Mouse (Mus musculus): ENCODE measurements around the gene Gna11. TPM values are rescaled to one million over a fixed set of nuclear protein-coding genes. Genes with fewer than 3 reads are reported as not detected.

Gene Gna11
- polyA plus RNA-seq, 1 experiment, result not detected

DNA sequence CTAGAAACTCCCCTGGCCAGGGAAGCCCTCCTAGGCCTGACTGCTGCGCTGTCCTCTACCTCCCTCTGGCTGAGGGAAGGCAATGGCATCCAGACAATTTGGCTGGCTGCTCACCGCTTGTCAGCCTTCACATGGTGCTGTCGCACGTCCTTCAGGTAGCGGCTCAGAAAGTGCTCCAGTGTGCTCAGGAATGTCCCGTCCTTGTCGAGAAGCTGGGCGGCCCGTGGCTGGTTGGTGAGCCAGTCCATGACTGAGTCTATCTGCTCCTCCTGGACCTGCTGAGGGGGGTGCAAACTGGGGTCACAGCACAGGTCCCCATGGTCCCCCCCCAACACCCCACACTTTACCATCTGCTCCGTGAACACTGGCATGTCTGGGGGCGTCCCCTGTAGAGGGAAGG lies 56.9 kb downstream of the Gna11 start:
- TF ChIP-seq CTCF (IDR thresholded peaks at IDR 0.05; ENCODE audit: insufficient read depth, low read depth, low read length), result no peak
- TF ChIP-seq POLR2A (IDR thresholded peaks at IDR 0.05; ENCODE audit: insufficient read depth, low read depth, low read length), result no peak
- H3K4me1 ChIP-seq (ENCODE audit: control insufficient read depth, insufficient read depth, low read length), result peaks cover 16% of the 10 kb centered on the region
- H3K4me3 ChIP-seq (ENCODE audit: insufficient read depth, low read depth, low read length), result no peak overlapping the region
- 88% methylated on average over 11 of the region's 11 CpGs for WGBS
- no peak overlapping the region for H3K27ac ChIP-seq (ENCODE audit: insufficient read depth, low read depth, low read length)

GRCm38 (mm10) chr10:81486496-81486895 lies 58.5 kb downstream of the Gna11 start:
- Histone ChIP-seq H3K27ac (ENCODE audit: insufficient read depth, low read depth, low read length) (no peak overlapping the region), H3K4me1 (ENCODE audit: control insufficient read depth, insufficient read depth, low read length) (peaks cover 20% of the 10 kb centered on the region), H3K4me3 (ENCODE audit: insufficient read depth, low read depth, low read length) (no peak overlapping the region)
- 87% methylated on average over 10 of the region's 10 CpGs for WGBS
- TF ChIP-seq CTCF (IDR thresholded peaks at IDR 0.05; ENCODE audit: insufficient read depth, low read depth, low read length) (no peak), POLR2A (IDR thresholded peaks at IDR 0.05; ENCODE audit: insufficient read depth, low read depth, low read length) (no peak)

- no peak overlapping the region for H3K27ac ChIP-seq (ENCODE audit: insufficient read depth, low read depth, low read length)
These were observed 59.4 kb downstream of the Gna11 start for GRCm38 (mm10) chr10:81485479-81486018.

DNA sequence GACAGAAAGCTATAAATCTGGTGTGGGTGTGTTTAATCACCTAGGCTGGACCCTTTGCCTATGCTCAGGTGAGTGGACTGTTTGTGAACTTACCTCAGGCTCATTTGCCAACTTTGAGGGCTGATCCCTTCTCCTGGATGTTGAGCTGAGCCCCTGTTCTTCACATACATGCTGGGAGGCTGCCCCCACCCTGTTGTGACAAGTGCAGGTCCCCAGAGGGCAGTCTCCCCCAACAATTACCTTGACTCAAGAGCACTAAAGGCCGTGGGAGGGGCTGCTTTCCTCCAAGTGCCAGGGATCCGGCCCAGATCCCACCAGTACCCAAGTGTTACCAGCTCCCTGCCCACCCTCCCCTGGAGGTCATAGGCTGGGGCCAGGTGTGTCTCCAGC lies 59.9 kb downstream of the Gna11 start:
- H3K4me1 ChIP-seq (ENCODE audit: control insufficient read depth, insufficient read depth, low read length), result peaks cover 25% of the 10 kb centered on the region
- H3K4me3 ChIP-seq (ENCODE audit: insufficient read depth, low read depth, low read length), result no peak overlapping the region
- no peak for TF ChIP-seq POLR2A (IDR thresholded peaks at IDR 0.05; ENCODE audit: insufficient read depth, low read depth, low read length)
- no peak for TF ChIP-seq CTCF (IDR thresholded peaks at IDR 0.05; ENCODE audit: insufficient read depth, low read depth, low read length)
- peak overlapping the region; percentile 90; the same call in 1 of the 2 replicates for H3K27ac ChIP-seq (ENCODE audit: insufficient read depth, low read depth, low read length)
- WGBS, result 5% methylated on average over 2 of the region's 2 CpGs

More at GRCm38 (mm10) chr10:81485479-81486018, 59.4 kb downstream of the Gna11 start:
- TF ChIP-seq CTCF (IDR thresholded peaks at IDR 0.05; ENCODE audit: insufficient read depth, low read depth, low read length) (no peak), POLR2A (IDR thresholded peaks at IDR 0.05; ENCODE audit: insufficient read depth, low read depth, low read length) (no peak)
- Histone ChIP-seq H3K4me3 (ENCODE audit: insufficient read depth, low read depth, low read length) (no peak overlapping the region), H3K4me1 (ENCODE audit: control insufficient read depth, insufficient read depth, low read length) (peaks cover 20% of the 10 kb centered on the region)
- WGBS, result 66% methylated on average over 7 of the region's 7 CpGs

DNA sequence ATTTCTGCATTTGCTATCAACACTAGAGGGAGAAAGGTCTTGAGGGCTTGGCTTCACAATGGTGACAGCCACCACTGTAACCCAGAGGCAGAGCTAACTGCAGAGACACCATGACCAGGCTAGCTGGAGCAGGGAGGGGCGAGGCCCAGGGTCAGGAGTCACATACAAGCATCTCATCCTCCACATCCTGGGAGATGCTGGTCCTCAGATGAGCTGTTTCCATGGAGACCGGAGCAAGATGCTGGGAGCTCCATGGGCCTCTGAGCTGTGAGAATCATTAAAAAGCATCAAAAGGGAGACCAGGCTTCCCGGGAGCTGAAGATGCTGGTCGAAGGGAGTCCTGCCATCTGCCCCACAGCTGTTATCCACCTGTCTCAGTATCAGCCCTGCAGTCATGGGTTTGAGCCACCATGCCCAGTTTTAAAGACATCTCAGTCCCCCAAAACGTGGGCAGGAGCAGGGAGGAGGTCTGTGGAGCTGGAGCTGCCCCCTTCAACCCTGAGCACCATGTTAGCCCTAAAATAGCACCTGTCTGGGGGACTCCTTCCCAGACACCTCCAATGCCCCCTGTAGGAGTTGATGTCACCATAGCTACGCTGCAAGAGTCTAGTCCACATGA lies 60.4 kb downstream of the Gna11 start:
- 29% methylated on average over 6 of the region's 6 CpGs for WGBS
- no peak overlapping the region for H3K4me3 ChIP-seq (ENCODE audit: insufficient read depth, low read depth, low read length)
- H3K4me1 ChIP-seq (ENCODE audit: control insufficient read depth, insufficient read depth, low read length), result peaks cover 30% of the 10 kb centered on the region

GRCm38 (mm10) chr10:81483983-81484382 lies 61.0 kb downstream of the Gna11 start:
- Histone ChIP-seq H3K4me3 (ENCODE audit: insufficient read depth, low read depth, low read length) (no peak overlapping the region), H3K27ac (ENCODE audit: insufficient read depth, low read depth, low read length) (peak overlapping the region; percentile 90), H3K4me1 (ENCODE audit: control insufficient read depth, insufficient read depth, low read length) (peaks cover 31% of the 10 kb centered on the region)
- no peak for TF ChIP-seq POLR2A (IDR thresholded peaks at IDR 0.05; ENCODE audit: insufficient read depth, low read depth, low read length)
- TF ChIP-seq CTCF (IDR thresholded peaks at IDR 0.05; ENCODE audit: insufficient read depth, low read depth, low read length), result peak; percentile 45; the same call in 1 of the 2 replicates
- WGBS, result 14% methylated on average over 9 of the region's 9 CpGs

More for the DNA sequence above, 60.4 kb downstream of the Gna11 start:
- TF ChIP-seq CTCF (IDR thresholded peaks at IDR 0.05; ENCODE audit: insufficient read depth, low read depth, low read length), result no peak
- no peak for TF ChIP-seq POLR2A (IDR thresholded peaks at IDR 0.05; ENCODE audit: insufficient read depth, low read depth, low read length)
- peak overlapping the region; percentile 90 for H3K27ac ChIP-seq (ENCODE audit: insufficient read depth, low read depth, low read length)

GRCm38 (mm10) chr10:81482533-81482889 lies 62.5 kb downstream of the Gna11 start, which contains the start of gene Celf5:
TSS of gene Celf5 (minus strand) at chr10:81482709.
- TF ChIP-seq CTCF (IDR thresholded peaks at IDR 0.05; ENCODE audit: insufficient read depth, low read depth, low read length), result peak; percentile 91
- TF ChIP-seq POLR2A (IDR thresholded peaks at IDR 0.05; ENCODE audit: insufficient read depth, low read depth, low read length), result peak; percentile 67
- peak within 1 kb of the TSS; percentile 62 for H3K4me3 ChIP-seq (ENCODE audit: insufficient read depth, low read depth, low read length)
- under 1% methylated on average over 36 of the region's 36 CpGs for WGBS
- peak within 1 kb of the TSS; percentile 76 for H3K27ac ChIP-seq (ENCODE audit: insufficient read depth, low read depth, low read length)
- H3K4me1 ChIP-seq (ENCODE audit: control insufficient read depth, insufficient read depth, low read length), result peaks cover 44% of the 10 kb centered on the region

DNA sequence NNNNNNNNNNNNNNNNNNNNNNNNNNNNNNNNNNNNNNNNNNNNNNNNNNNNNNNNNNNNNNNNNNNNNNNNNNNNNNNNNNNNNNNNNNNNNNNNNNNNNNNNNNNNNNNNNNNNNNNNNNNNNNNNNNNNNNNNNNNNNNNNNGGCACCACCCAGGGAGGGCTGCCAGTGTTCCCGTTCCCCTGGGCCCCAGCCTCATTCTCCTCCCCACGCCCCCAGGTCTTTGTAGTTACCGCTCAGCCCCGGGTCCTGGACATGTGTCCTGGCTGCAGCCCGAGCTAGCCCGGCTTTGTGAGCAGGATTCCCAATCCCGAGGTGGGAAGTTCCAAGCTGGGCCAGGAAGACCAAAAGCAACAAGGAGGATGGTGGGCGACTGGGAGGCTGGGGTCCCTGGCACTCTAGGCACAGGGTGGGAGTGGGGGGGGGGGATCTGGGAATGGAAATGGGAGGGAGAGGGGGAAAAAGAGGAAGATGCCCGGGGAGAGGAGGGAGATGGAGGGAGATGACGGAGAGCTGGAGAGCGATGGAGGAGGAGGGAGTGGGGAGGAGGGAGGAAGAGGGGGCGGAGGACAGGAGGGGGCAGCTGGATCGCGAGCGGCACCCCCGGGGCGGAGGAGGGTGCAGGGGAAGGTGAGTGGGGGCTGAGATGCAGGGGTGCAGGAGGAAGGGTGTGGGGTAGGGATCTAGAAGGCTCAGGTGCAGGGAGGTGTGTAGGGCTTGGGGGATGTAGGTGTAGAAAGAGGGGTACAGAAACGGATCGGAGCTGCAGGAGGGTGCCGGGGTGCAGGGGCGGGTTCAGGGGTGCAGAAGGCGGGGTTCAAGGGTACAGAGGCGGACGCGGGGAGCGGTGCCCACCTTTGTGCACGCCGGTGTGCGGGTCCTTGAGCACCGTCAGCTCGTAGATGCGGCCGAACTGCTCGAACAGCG lies 63.1 kb downstream of the Gna11 start:
- 0 out of 2 replicates have a peak, but pooled peaks have one; percentile 5 for TF ChIP-seq CTCF (IDR thresholded peaks at IDR 0.05; ENCODE audit: insufficient read depth, low read depth, low read length)
- no peak for TF ChIP-seq POLR2A (IDR thresholded peaks at IDR 0.05; ENCODE audit: insufficient read depth, low read depth, low read length)
- 3% methylated on average over 35 of the region's 35 CpGs for WGBS

More for the DNA sequence above, 63.1 kb downstream of the Gna11 start:
- H3K27ac ChIP-seq (ENCODE audit: insufficient read depth, low read depth, low read length), result peak overlapping the region; percentile 76
- peaks cover 50% of the 10 kb centered on the region for H3K4me1 ChIP-seq (ENCODE audit: control insufficient read depth, insufficient read depth, low read length)
- peak overlapping the region; percentile 62 for H3K4me3 ChIP-seq (ENCODE audit: insufficient read depth, low read depth, low read length)

Other genes starting within 250 kb of the Gna11 start
- gene Cactin, start 224.1 kb downstream of the Gna11 start, polyA plus RNA-seq (2012; ENCODE audit: insufficient read depth, insufficient read length, low replicate concordance, missing spikeins), result not detected in 2 replicates
- not detected in 2 replicates for gene Tbxa2r, start 216.5 kb downstream of the Gna11 start, polyA plus RNA-seq (2012; ENCODE audit: insufficient read depth, insufficient read length, low replicate concordance, missing spikeins)
- gene Gipc3, start 201.9 kb downstream of the Gna11 start, polyA plus RNA-seq (2012; ENCODE audit: insufficient read depth, insufficient read length, low replicate concordance, missing spikeins), result not detected in 2 replicates
- gene Hmg20b, start 194.7 kb downstream of the Gna11 start, polyA plus RNA-seq (2012; ENCODE audit: insufficient read depth, insufficient read length, low replicate concordance, missing spikeins), result not detected in 2 replicates
- gene Mfsd12, start 187.7 kb downstream of the Gna11 start, polyA plus RNA-seq (2012; ENCODE audit: insufficient read depth, insufficient read length, low replicate concordance, missing spikeins), result not detected in 2 replicates
- not detected in 2 replicates for gene 4930404N11Rik, start 179.4 kb downstream of the Gna11 start, polyA plus RNA-seq (2012; ENCODE audit: insufficient read depth, insufficient read length, low replicate concordance, missing spikeins)
- not detected in 2 replicates for gene Fzr1, start 166.7 kb downstream of the Gna11 start, polyA plus RNA-seq (2012; ENCODE audit: insufficient read depth, insufficient read length, low replicate concordance, missing spikeins)
- not detected in 2 replicates for gene Dohh, start 160.8 kb downstream of the Gna11 start, polyA plus RNA-seq (2012; ENCODE audit: insufficient read depth, insufficient read length, low replicate concordance, missing spikeins)
- not detected in 2 replicates for gene Gm48551, start 160.7 kb downstream of the Gna11 start, polyA plus RNA-seq (2012; ENCODE audit: insufficient read depth, insufficient read length, low replicate concordance, missing spikeins)
- not detected in 2 replicates for gene Gm48552, start 156.2 kb downstream of the Gna11 start, polyA plus RNA-seq (2012; ENCODE audit: insufficient read depth, insufficient read length, low replicate concordance, missing spikeins)
- gene Smim24, start 152.1 kb downstream of the Gna11 start, polyA plus RNA-seq (2012; ENCODE audit: insufficient read depth, insufficient read length, low replicate concordance, missing spikeins), result not detected in 2 replicates
- not detected in 2 replicates for gene Nfic, start 89.6 kb downstream of the Gna11 start, polyA plus RNA-seq (2012; ENCODE audit: insufficient read depth, insufficient read length, low replicate concordance, missing spikeins)
- not detected in 2 replicates for gene Celf5, start 62.5 kb downstream of the Gna11 start, polyA plus RNA-seq (2012; ENCODE audit: insufficient read depth, insufficient read length, low replicate concordance, missing spikeins)
- 181 TPM in 1 of 2 replicates, not detected in the other for gene Ncln, start 48.8 kb downstream of the Gna11 start, polyA plus RNA-seq (2012; ENCODE audit: insufficient read depth, insufficient read length, low replicate concordance, missing spikeins)
- not detected in 2 replicates for gene S1pr4, start 45.1 kb downstream of the Gna11 start, polyA plus RNA-seq (2012; ENCODE audit: insufficient read depth, insufficient read length, low replicate concordance, missing spikeins)
- not detected in 2 replicates for gene Gna15, start 21.0 kb downstream of the Gna11 start, polyA plus RNA-seq (2012; ENCODE audit: insufficient read depth, insufficient read length, low replicate concordance, missing spikeins)
- gene Aes, start 14.3 kb upstream of the Gna11 start, polyA plus RNA-seq (2012; ENCODE audit: insufficient read depth, insufficient read length, low replicate concordance, missing spikeins), result 1,500 TPM in 1 of 2 replicates, not detected in the other
- not detected in 2 replicates for gene Tle2, start 29.4 kb upstream of the Gna11 start, polyA plus RNA-seq (2012; ENCODE audit: insufficient read depth, insufficient read length, low replicate concordance, missing spikeins)
- gene Tle6, start 55.9 kb upstream of the Gna11 start, polyA plus RNA-seq (2012; ENCODE audit: insufficient read depth, insufficient read length, low replicate concordance, missing spikeins), result not detected in 2 replicates
- gene BC025920, start 61.1 kb upstream of the Gna11 start, polyA plus RNA-seq (2012; ENCODE audit: insufficient read depth, insufficient read length, low replicate concordance, missing spikeins), result not detected in 2 replicates
- gene Sirt6, start 82.6 kb upstream of the Gna11 start, polyA plus RNA-seq (2012; ENCODE audit: insufficient read depth, insufficient read length, low replicate concordance, missing spikeins), result not detected in 2 replicates
- gene Ankrd24, start 83.3 kb upstream of the Gna11 start, polyA plus RNA-seq (2012; ENCODE audit: insufficient read depth, insufficient read length, low replicate concordance, missing spikeins), result not detected in 2 replicates
- gene Gm10778, start 103.9 kb upstream of the Gna11 start, polyA plus RNA-seq (2012; ENCODE audit: insufficient read depth, insufficient read length, low replicate concordance, missing spikeins), result not detected in 2 replicates
- gene Zfp433, start 159.6 kb upstream of the Gna11 start, polyA plus RNA-seq (2012; ENCODE audit: insufficient read depth, insufficient read length, low replicate concordance, missing spikeins), result not detected in 2 replicates
- gene Gm3055, start 226.0 kb upstream of the Gna11 start, polyA plus RNA-seq (2012; ENCODE audit: insufficient read depth, insufficient read length, low replicate concordance, missing spikeins), result not detected in 2 replicates